Mouse (Mus musculus) brain, embryonic 14.5 days (tissue): ENCODE results near the gene Fgf22.

Experiments
- CTCF ChIP-seq: fragments of 200-500 bp; IDR thresholded peaks from 2 replicates; pipeline ENCODE4 v1.5.1; 2012; ENCODE audit warnings: inconsistent platforms, mild to moderate bottlenecking, moderate library complexity, borderline replicate concordance; ENCODE audit not compliant: insufficient read depth, insufficient read length; ENCODE audit errors: extremely low read depth
- POLR2A ChIP-seq: fragments of 200-500 bp; IDR thresholded peaks from 2 replicates; pipeline ENCODE4 v1.6.1; 2012; ENCODE audit warnings: mild to moderate bottlenecking, inconsistent platforms, borderline replicate concordance; ENCODE audit not compliant: poor library complexity, insufficient read depth, insufficient read length, severe bottlenecking; ENCODE audit errors: extremely low read depth

- TF ChIP-seq CTCF = peak; percentile 40; the same call in 1 of the 2 replicates
- TF ChIP-seq POLR2A = peak; percentile 90
Measured at GRCm38 (mm10) chr10:79745898-79746773, 8.7 kb upstream of the Fgf22 start, which contains the start of gene Polrmt.
